Mouse (Mus musculus): ENCODE measurements around the gene Pip4k2c. TPM values are rescaled to one million over a fixed set of nuclear protein-coding genes. Genes with fewer than 3 reads are reported as not detected.
A peak's percentile ranks its signal among the peaks of the same experiment; 100 is the strongest.
"Not testable (repeated sequence)": the region's sequence is repeated elsewhere in the genome, so short reads cannot be mapped to it uniquely, and the experiment has no call there.

The Pip4k2c gene
- total RNA-seq, 2 experiments from 2014 or later: 35.3 to 58.6 TPM

- no peak for ATAC-seq (replicated peaks; ENCODE audit: low FRiP score, low TSS enrichment, poor library complexity, severe bottlenecking)
Observed at GRCm38 (mm10) chr10:127176228-127176627, 35.2 kb downstream of the Pip4k2c start.

- no peak for ATAC-seq (replicated peaks; ENCODE audit: low FRiP score, low TSS enrichment, poor library complexity, severe bottlenecking)
Observed at GRCm38 (mm10) chr10:127174170-127174569, 37.2 kb downstream of the Pip4k2c start.

GRCm38 (mm10) chr10:127173148-127174065, 38.0 kb downstream of the Pip4k2c start:
- ATAC-seq (replicated peaks; ENCODE audit: low FRiP score, low TSS enrichment, poor library complexity, severe bottlenecking): no peak

- ATAC-seq (replicated peaks; ENCODE audit: low FRiP score, low TSS enrichment, poor library complexity, severe bottlenecking): no peak
Observed at GRCm38 (mm10) chr10:127171631-127172200, 39.7 kb downstream of the Pip4k2c start.

- ATAC-seq (replicated peaks; ENCODE audit: low FRiP score, low TSS enrichment, poor library complexity, severe bottlenecking): peak; percentile 70
Observed at GRCm38 (mm10) chr10:127170837-127171272, 40.5 kb downstream of the Pip4k2c start.

- no peak for ATAC-seq (replicated peaks; ENCODE audit: low FRiP score, low TSS enrichment, poor library complexity, severe bottlenecking)
Observed at GRCm38 (mm10) chr10:127170002-127170401, 41.4 kb downstream of the Pip4k2c start.

- no peak for ATAC-seq (replicated peaks; ENCODE audit: low FRiP score, low TSS enrichment, poor library complexity, severe bottlenecking)
Observed at GRCm38 (mm10) chr10:127167614-127168192, 43.7 kb downstream of the Pip4k2c start.

GRCm38 (mm10) chr10:127166771-127167613, 44.4 kb downstream of the Pip4k2c start:
- ATAC-seq (replicated peaks; ENCODE audit: low FRiP score, low TSS enrichment, poor library complexity, severe bottlenecking): no peak

- no peak for ATAC-seq (replicated peaks; ENCODE audit: low FRiP score, low TSS enrichment, poor library complexity, severe bottlenecking)
Observed at GRCm38 (mm10) chr10:127166404-127166715, 45.0 kb downstream of the Pip4k2c start.

- peak; percentile 53 for ATAC-seq (replicated peaks; ENCODE audit: low FRiP score, low TSS enrichment, poor library complexity, severe bottlenecking)
Observed at GRCm38 (mm10) chr10:127165654-127166403, 45.6 kb downstream of the Pip4k2c start.

GRCm38 (mm10) chr10:127165354-127165653, 46.1 kb downstream of the Pip4k2c start:
- ATAC-seq (replicated peaks; ENCODE audit: low FRiP score, low TSS enrichment, poor library complexity, severe bottlenecking): no peak

- peak; percentile 68 for ATAC-seq (replicated peaks; ENCODE audit: low FRiP score, low TSS enrichment, poor library complexity, severe bottlenecking)
Observed at GRCm38 (mm10) chr10:127164631-127165353, 46.6 kb downstream of the Pip4k2c start, which contains the start of gene B4galnt1. Gene B4galnt1 (plus strand): TSS chr10:127165225.

- no peak for ATAC-seq (replicated peaks; ENCODE audit: low FRiP score, low TSS enrichment, poor library complexity, severe bottlenecking)
Observed at GRCm38 (mm10) chr10:127164190-127164589, 47.2 kb downstream of the Pip4k2c start.

GRCm38 (mm10) chr10:127162771-127163261, 48.6 kb downstream of the Pip4k2c start:
- not testable (repeated sequence) for ATAC-seq (replicated peaks; ENCODE audit: low FRiP score, low TSS enrichment, poor library complexity, severe bottlenecking)

GRCm38 (mm10) chr10:127160728-127161127, 50.7 kb downstream of the Pip4k2c start:
- no peak for ATAC-seq (replicated peaks; ENCODE audit: low FRiP score, low TSS enrichment, poor library complexity, severe bottlenecking)

GRCm38 (mm10) chr10:127160081-127160480, 51.3 kb downstream of the Pip4k2c start:
- ATAC-seq (replicated peaks; ENCODE audit: low FRiP score, low TSS enrichment, poor library complexity, severe bottlenecking): no peak

- ATAC-seq (replicated peaks; ENCODE audit: low FRiP score, low TSS enrichment, poor library complexity, severe bottlenecking): peak; percentile 61; the same call in 1 of the 2 replicates
Observed at GRCm38 (mm10) chr10:127158471-127158870, 52.9 kb downstream of the Pip4k2c start.

- ATAC-seq (replicated peaks; ENCODE audit: low FRiP score, low TSS enrichment, poor library complexity, severe bottlenecking): no peak
Observed at GRCm38 (mm10) chr10:127156511-127156910, 54.9 kb downstream of the Pip4k2c start.

Measured in megakaryocyte-erythroid progenitor cell, adult 5-6 weeks (primary cell).